Mouse (Mus musculus): ENCODE results near the gene Olfr620. TPM values are rescaled to one million over a fixed set of nuclear protein-coding genes. Genes with fewer than 3 reads are reported as not detected.

Olfr620 gene
- not detected in 2 replicates for polyA plus RNA-seq (2015; fragmentation: Nextera tagmentation; extraction: Ambion mirVana)

- no peak for TF ChIP-seq EP300 (IDR thresholded peaks at IDR 0.05)
- no peak for TF ChIP-seq CTCF (IDR thresholded peaks at IDR 0.05)
These were observed at the start of gene Olfr620 for GRCm38 (mm10) chr7:103612434-103612833. TSS of gene Olfr620 (minus strand) at chr7:103612534.

DNA sequence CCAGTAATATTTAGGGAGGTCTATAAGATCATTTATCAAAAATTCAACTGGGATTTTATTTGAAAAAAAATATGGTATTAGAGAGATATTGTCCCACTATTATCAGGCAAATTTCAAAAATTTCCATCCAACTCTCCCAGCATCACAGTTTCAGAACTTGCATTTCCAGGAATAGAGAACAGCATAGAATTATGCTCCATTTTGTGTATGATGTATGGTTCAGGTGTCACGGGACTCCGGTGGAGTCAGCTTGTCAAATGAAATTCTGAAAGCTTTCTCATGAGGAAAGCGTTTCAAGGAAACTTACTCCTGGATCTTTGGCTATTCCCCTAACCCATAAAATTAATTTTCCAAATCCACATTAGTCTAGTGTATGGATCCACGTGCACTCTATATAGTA is 31.7 kb upstream of the Olfr620 start:
- no peak overlapping the region for H3K9ac ChIP-seq (replicated peaks; ENCODE audit: low read depth)
- no peaks in the 10 kb centered on the region for H3K36me3 ChIP-seq (ENCODE audit: insufficient read depth, low read length)
- H3K9me3 ChIP-seq (ENCODE audit: low read length): no peaks in the 10 kb centered on the region
- ATAC-seq (no peak), DNase-seq (ENCODE audit: low spot score) (no peak)
- TF ChIP-seq CTCF (IDR thresholded peaks at IDR 0.05) (no peak), EP300 (IDR thresholded peaks at IDR 0.05) (no peak)
- 80% methylated on average over 4 of the region's 4 CpGs for WGBS
- no peaks in the 10 kb centered on the region for H3K4me1 ChIP-seq (ENCODE audit: insufficient read depth, low read depth, low read length)
- H3K4me3 ChIP-seq (ENCODE audit: low read depth, low read length): no peak overlapping the region
- H3K27ac ChIP-seq (ENCODE audit: low read length): no peak overlapping the region
- no peak overlapping the region for H3K4me2 ChIP-seq (replicated peaks; ENCODE audit: low read depth, low read length)
- H3K27me3 ChIP-seq (replicated peaks; ENCODE audit: insufficient read depth, low read length): no peaks in the 10 kb centered on the region

More at GRCm38 (mm10) chr7:103612434-103612833, at the start of gene Olfr620:
- H3K36me3 ChIP-seq (ENCODE audit: insufficient read depth, low read length): no peaks in the 10 kb centered on the region
- no peaks in the 10 kb centered on the region for H3K9me3 ChIP-seq (ENCODE audit: low read length)
- H3K4me3 ChIP-seq (ENCODE audit: low read depth, low read length): no peak within 1 kb of the TSS
- no peak within 1 kb of the TSS for H3K27ac ChIP-seq (ENCODE audit: low read length)
- no peak for ATAC-seq
- no peak within 1 kb of the TSS for H3K4me2 ChIP-seq (replicated peaks; ENCODE audit: low read depth, low read length)
- H3K27me3 ChIP-seq (replicated peaks; ENCODE audit: insufficient read depth, low read length): no peaks in the 10 kb centered on the region
- WGBS: 50% methylated on average over 2 of the region's 2 CpGs
- no peak within 1 kb of the TSS for H3K9ac ChIP-seq (replicated peaks; ENCODE audit: low read depth)
- DNase-seq (ENCODE audit: low spot score): no peak
- H3K4me1 ChIP-seq (ENCODE audit: insufficient read depth, low read depth, low read length): no peaks in the 10 kb centered on the region

DNA sequence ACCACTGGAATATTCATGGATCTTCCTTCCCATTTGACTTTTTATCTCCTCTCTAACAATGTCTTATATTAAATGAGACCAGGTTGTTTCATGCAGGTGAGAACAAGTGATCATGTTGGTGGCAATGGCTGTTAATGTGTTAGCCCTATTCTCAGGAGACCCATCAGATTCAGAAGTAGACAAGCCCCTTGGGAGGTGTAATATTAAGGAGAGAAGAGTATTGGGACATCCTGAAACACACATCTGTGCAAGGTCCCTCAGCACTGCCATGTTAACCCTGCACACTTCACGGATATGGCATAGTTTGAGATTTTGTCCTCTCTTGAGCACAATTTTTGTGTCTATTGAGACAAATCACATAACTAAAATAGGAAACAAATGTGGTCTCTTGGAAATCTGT is 30.3 kb upstream of the Olfr620 start, which contains the start of gene Olfr622:
Gene Olfr622 (minus strand): TSS at position 101 of the 400 bp plus-strand sequence.
- Histone ChIP-seq H3K4me3 (ENCODE audit: low read depth, low read length) (no peak within 1 kb of the TSS), H3K4me1 (ENCODE audit: insufficient read depth, low read depth, low read length) (no peaks in the 10 kb centered on the region), H3K27ac (ENCODE audit: low read length) (no peak within 1 kb of the TSS), H3K9me3 (ENCODE audit: low read length) (no peaks in the 10 kb centered on the region), H3K27me3 (replicated peaks; ENCODE audit: insufficient read depth, low read length) (no peaks in the 10 kb centered on the region), H3K4me2 (replicated peaks; ENCODE audit: low read depth, low read length) (no peak within 1 kb of the TSS), H3K36me3 (ENCODE audit: insufficient read depth, low read length) (no peaks in the 10 kb centered on the region), H3K9ac (replicated peaks; ENCODE audit: low read depth) (no peak within 1 kb of the TSS)
- TF ChIP-seq CTCF (IDR thresholded peaks at IDR 0.05) (no peak), EP300 (IDR thresholded peaks at IDR 0.05) (no peak)
- DNase-seq (ENCODE audit: low spot score) (no peak), ATAC-seq (no peak)
- WGBS: 50% methylated on average over 1 of the region's 1 CpGs

GRCm38 (mm10) chr7:103636795-103637194 is 24.5 kb upstream of the Olfr620 start:
- Histone ChIP-seq H3K9me3 (ENCODE audit: low read length) (no peaks in the 10 kb centered on the region), H3K36me3 (ENCODE audit: insufficient read depth, low read length) (no peaks in the 10 kb centered on the region), H3K27ac (ENCODE audit: low read length) (no peak overlapping the region), H3K4me3 (ENCODE audit: low read depth, low read length) (no peak overlapping the region), H3K4me2 (replicated peaks; ENCODE audit: low read depth, low read length) (no peak overlapping the region), H3K9ac (replicated peaks; ENCODE audit: low read depth) (no peak overlapping the region), H3K27me3 (replicated peaks; ENCODE audit: insufficient read depth, low read length) (no peaks in the 10 kb centered on the region), H3K4me1 (ENCODE audit: insufficient read depth, low read depth, low read length) (no peaks in the 10 kb centered on the region)
- no peak for DNase-seq (ENCODE audit: low spot score)
- no peak for ATAC-seq
- TF ChIP-seq EP300 (IDR thresholded peaks at IDR 0.05) (no peak), CTCF (IDR thresholded peaks at IDR 0.05) (no peak)

GRCm38 (mm10) chr7:103607425-103607824 is 4.9 kb downstream of the Olfr620 start:
- H3K9me3 ChIP-seq (ENCODE audit: low read length): no peaks in the 10 kb centered on the region
- no peak overlapping the region for H3K4me3 ChIP-seq (ENCODE audit: low read depth, low read length)
- 50% methylated on average over 2 of the region's 2 CpGs for WGBS
- DNase-seq (ENCODE audit: low spot score) (no peak), ATAC-seq (no peak)
- no peaks in the 10 kb centered on the region for H3K36me3 ChIP-seq (ENCODE audit: insufficient read depth, low read length)
- TF ChIP-seq CTCF (IDR thresholded peaks at IDR 0.05) (no peak), EP300 (IDR thresholded peaks at IDR 0.05) (no peak)
- no peaks in the 10 kb centered on the region for H3K4me1 ChIP-seq (ENCODE audit: insufficient read depth, low read depth, low read length)
- no peaks in the 10 kb centered on the region for H3K27me3 ChIP-seq (replicated peaks; ENCODE audit: insufficient read depth, low read length)
- H3K4me2 ChIP-seq (replicated peaks; ENCODE audit: low read depth, low read length): no peak overlapping the region
- H3K27ac ChIP-seq (ENCODE audit: low read length): no peak overlapping the region
- no peak overlapping the region for H3K9ac ChIP-seq (replicated peaks; ENCODE audit: low read depth)

- H3K4me2 ChIP-seq (replicated peaks; ENCODE audit: low read depth, low read length): no peak within 1 kb of the TSS
- DNase-seq (ENCODE audit: low spot score) (no peak), ATAC-seq (no peak)
- no peaks in the 10 kb centered on the region for H3K27me3 ChIP-seq (replicated peaks; ENCODE audit: insufficient read depth, low read length)
- no peak within 1 kb of the TSS for H3K9ac ChIP-seq (replicated peaks; ENCODE audit: low read depth)
- no peak within 1 kb of the TSS for H3K27ac ChIP-seq (ENCODE audit: low read length)
- no peaks in the 10 kb centered on the region for H3K9me3 ChIP-seq (ENCODE audit: low read length)
- no peaks in the 10 kb centered on the region for H3K36me3 ChIP-seq (ENCODE audit: insufficient read depth, low read length)
- no peak within 1 kb of the TSS for H3K4me3 ChIP-seq (ENCODE audit: low read depth, low read length)
- TF ChIP-seq CTCF (IDR thresholded peaks at IDR 0.05) (no peak), EP300 (IDR thresholded peaks at IDR 0.05) (no peak)
- no peaks in the 10 kb centered on the region for H3K4me1 ChIP-seq (ENCODE audit: insufficient read depth, low read depth, low read length)
These were observed 12.1 kb downstream of the Olfr620 start, which contains the start of gene Olfr619 for GRCm38 (mm10) chr7:103600275-103600674. TSS of gene Olfr619 (plus strand) at chr7:103600575.

DNA sequence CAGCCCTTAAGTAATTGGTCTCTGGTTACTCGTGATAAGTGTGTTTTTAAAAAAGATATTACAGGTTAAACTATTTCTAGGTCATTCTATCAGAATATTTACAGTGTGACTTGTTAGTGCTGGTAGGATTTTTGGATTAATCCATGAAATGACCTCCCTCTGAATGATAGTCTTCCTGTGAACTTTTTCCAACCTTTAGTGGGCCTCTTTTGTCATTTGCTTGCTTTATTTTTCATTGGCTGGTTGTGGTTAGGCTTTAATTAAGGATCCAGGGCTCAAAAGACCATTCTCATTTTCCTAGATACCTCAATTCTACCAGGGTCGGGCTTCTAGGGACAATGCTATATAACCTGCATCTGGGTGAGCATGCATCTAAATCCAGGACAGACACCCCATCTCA is 22.5 kb downstream of the Olfr620 start, which contains the start of gene Olfr618:
Gene Olfr618 (plus strand): TSS at position 301 of the 400 bp plus-strand sequence.
- no peaks in the 10 kb centered on the region for H3K9me3 ChIP-seq (ENCODE audit: low read length)
- no peak within 1 kb of the TSS for H3K9ac ChIP-seq (replicated peaks; ENCODE audit: low read depth)
- no peak for DNase-seq (ENCODE audit: low spot score)
- H3K4me2 ChIP-seq (replicated peaks; ENCODE audit: low read depth, low read length): no peak within 1 kb of the TSS
- no peaks in the 10 kb centered on the region for H3K4me1 ChIP-seq (ENCODE audit: insufficient read depth, low read depth, low read length)
- no peaks in the 10 kb centered on the region for H3K36me3 ChIP-seq (ENCODE audit: insufficient read depth, low read length)
- no peaks in the 10 kb centered on the region for H3K27me3 ChIP-seq (replicated peaks; ENCODE audit: insufficient read depth, low read length)
- H3K27ac ChIP-seq (ENCODE audit: low read length): no peak within 1 kb of the TSS
- WGBS: 55% methylated on average over 2 of the region's 2 CpGs
- TF ChIP-seq EP300 (IDR thresholded peaks at IDR 0.05) (no peak), CTCF (IDR thresholded peaks at IDR 0.05) (no peak)
- no peak for ATAC-seq
- H3K4me3 ChIP-seq (ENCODE audit: low read depth, low read length): no peak within 1 kb of the TSS

Measured in lung, postnatal 0 days (tissue).